Mouse (Mus musculus): ENCODE measurements at regions not wholly inside any gene's neighbourhood (a gene's known extent, or its start where the extent isn't known, plus 50 kb on each side); places are given as distances from the start of the nearest gene placed in this dataset.

DNA sequence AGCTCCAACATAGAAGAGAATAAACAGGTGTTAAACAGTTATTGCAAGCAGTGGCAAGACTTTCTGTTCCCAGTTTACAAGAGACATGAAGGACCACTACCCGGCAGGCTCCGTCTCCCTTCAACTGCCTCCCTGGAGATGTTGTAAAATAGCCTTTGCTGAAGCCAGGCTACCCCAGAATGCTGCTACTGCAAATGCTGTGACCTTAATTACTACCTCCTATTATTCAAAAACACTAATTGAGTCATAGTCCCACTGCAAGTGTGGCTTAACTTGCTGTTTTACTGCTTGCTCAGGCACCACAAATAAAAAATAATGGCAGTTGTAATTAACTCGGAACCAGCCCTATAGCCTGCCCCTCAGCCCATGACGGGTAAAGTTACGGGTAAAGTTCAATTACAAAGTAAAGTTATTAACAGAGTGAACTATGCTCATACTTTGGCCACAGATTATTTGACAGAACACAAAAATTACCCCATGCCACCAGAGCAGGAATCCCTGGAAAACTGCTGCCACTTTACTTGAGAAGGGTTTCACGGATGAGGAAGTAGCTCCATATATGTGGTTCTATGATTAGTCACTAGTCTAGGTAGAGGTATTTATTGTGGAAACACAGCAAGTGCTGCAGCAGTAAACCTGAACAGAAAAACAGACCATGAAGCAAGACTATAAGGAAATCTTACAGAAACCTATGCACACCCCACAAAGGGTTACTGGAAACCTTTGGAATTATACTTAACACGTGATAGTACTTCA is 267.6 kb downstream of the Rnf152 start:
- Histone ChIP-seq H3K36me3 (no peaks in the 10 kb centered on the region), H3K9ac (no peak overlapping the region), H3K27me3 (replicated peaks) (no peaks in the 10 kb centered on the region), H3K27ac (peak overlapping the region; percentile 37), H3K4me3 (replicated peaks) (no peak overlapping the region), H3K9me3 (no peaks in the 10 kb centered on the region), H3K4me1 (replicated peaks) (no peaks in the 10 kb centered on the region), H3K4me2 (replicated peaks) (no peak overlapping the region)
- ATAC-seq, result peak; percentile 54
- WGBS, result 60% methylated on average over 7 of the region's 7 CpGs

DNA sequence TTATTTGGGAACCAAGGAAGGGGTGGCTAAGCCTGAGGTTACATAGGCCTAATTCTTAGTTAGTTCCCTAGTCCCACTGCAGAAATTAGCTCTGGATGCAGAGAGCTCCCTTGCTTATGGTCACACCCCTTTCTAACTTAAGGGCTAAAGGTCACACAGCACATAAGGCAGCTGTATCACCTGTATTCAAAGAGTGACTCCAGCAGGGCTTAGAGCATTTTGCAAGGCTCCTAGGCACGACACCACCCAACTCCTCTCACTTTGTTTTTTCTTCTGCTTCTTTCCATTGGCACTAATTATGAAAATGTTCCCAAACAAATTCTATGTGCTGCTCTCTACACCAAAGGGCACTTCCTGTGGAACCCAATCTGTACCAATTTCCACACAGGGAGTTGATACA is 268.9 kb downstream of the Rnf152 start:
- Histone ChIP-seq H3K27me3 (replicated peaks) (no peaks in the 10 kb centered on the region), H3K27ac (no peak overlapping the region)

DNA sequence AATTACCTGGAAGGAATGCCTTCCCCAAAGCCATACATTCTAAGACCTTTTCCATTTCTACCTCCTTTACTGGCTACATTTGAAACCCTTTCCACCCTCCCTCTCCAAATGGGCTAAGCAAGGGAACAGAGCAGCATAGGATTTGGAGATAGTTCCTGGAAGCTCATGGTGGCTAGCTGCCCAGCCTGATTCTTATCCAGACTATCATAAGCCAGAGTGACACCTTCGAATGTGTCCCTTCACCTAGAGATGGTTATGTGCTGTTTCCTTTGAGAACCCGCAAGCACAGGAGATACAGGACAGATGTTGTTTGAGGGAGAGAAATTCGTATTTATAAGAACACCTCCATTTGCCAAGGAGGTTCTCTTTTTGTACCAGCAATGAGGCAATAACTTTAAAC is 272.0 kb downstream of the Rnf152 start:
- H3K9ac ChIP-seq, result no peak overlapping the region
- H3K27ac ChIP-seq, result no peak overlapping the region
- no peaks in the 10 kb centered on the region for H3K9me3 ChIP-seq
- no peaks in the 10 kb centered on the region for H3K4me1 ChIP-seq (replicated peaks)
- no peak overlapping the region for H3K4me3 ChIP-seq (replicated peaks)
- no peaks in the 10 kb centered on the region for H3K36me3 ChIP-seq
- H3K27me3 ChIP-seq (replicated peaks), result no peaks in the 10 kb centered on the region
- WGBS, result 81% methylated on average over 3 of the region's 3 CpGs
- ATAC-seq, result no peak
- H3K4me2 ChIP-seq (replicated peaks), result no peak overlapping the region

More for the DNA sequence above, 268.9 kb downstream of the Rnf152 start:
- ATAC-seq, result peak; percentile 70
- Histone ChIP-seq H3K36me3 (no peaks in the 10 kb centered on the region), H3K9me3 (no peaks in the 10 kb centered on the region), H3K9ac (no peak overlapping the region), H3K4me2 (replicated peaks) (no peak overlapping the region), H3K4me1 (replicated peaks) (no peaks in the 10 kb centered on the region), H3K4me3 (replicated peaks) (no peak overlapping the region)
- WGBS, result 63% methylated on average over 1 of the region's 1 CpGs

DNA sequence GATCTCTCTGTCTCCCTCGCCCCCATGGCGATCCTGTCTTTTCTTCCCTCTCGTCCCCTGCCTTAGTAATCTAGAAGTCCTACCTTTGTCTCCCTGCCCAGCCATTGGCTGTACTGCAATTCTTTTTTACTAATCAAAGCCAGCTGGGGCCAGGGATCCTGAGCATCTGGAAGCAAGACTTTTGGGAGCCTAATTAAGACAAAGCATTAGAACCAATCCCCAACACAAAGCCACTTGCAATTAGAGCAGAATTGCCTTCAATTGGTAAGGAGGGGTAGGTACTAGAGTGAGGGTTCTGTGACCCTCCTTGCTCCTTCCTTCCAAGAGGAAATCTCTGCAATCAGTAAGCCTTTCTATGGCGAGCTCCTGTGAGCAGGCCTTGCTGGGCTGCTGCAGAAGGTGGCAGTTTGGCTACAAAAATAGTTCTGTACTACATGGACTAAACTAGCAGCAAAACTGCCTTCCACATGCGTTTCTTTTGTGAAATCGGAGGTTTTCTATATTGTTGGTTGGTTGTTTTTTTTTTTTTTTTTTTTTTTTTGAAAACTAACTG is 272.9 kb downstream of the Rnf152 start:
- no peak overlapping the region for H3K4me3 ChIP-seq (replicated peaks)
- no peak overlapping the region for H3K27ac ChIP-seq
- no peak overlapping the region for H3K9ac ChIP-seq
- no peak for ATAC-seq
- no peaks in the 10 kb centered on the region for H3K36me3 ChIP-seq
- 89% methylated on average over 6 of the region's 6 CpGs for WGBS
- no peak overlapping the region for H3K4me2 ChIP-seq (replicated peaks)
- no peaks in the 10 kb centered on the region for H3K4me1 ChIP-seq (replicated peaks)
- H3K27me3 ChIP-seq (replicated peaks), result no peaks in the 10 kb centered on the region
- no peaks in the 10 kb centered on the region for H3K9me3 ChIP-seq

DNA sequence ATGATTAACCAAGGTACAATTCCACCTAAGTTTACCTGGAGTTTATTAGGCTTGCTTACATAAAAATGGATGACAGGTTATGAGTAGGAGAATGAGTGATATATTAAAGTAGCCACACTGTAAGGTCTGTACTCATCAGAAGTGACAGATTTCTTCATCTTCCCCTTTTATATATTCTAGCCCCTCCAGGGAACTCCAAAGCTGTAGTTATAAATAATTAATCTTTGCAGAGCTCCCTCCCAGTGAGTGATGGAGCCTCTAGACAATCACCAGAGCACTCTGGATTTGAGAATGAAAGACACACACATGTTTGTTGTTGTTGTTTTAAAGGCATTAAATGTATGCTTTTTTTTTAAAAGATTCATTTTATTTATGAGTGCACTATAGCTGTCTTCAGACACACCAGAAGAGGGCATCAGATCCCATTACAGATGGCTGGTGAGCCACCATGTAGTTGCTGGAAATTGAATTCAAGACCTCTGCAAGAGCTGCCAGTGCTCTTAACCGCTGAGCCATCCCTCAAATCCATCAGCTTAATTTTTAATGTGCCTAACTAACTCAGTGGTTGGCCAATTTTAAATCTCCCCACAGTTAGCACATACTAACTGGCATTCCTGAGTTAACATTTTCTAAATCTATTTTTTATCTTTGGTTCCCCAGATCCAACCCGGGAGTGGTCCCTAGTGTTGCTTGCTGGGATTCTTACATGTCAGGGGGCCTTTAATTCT is 273.5 kb downstream of the Rnf152 start:
- 90% methylated on average over 2 of the region's 2 CpGs for WGBS
- Histone ChIP-seq H3K9ac (no peak overlapping the region), H3K4me2 (replicated peaks) (no peak overlapping the region), H3K4me1 (replicated peaks) (no peaks in the 10 kb centered on the region), H3K9me3 (no peaks in the 10 kb centered on the region), H3K4me3 (replicated peaks) (no peak overlapping the region), H3K36me3 (no peaks in the 10 kb centered on the region), H3K27ac (no peak overlapping the region), H3K27me3 (replicated peaks) (no peaks in the 10 kb centered on the region)
- ATAC-seq, result no peak

DNA sequence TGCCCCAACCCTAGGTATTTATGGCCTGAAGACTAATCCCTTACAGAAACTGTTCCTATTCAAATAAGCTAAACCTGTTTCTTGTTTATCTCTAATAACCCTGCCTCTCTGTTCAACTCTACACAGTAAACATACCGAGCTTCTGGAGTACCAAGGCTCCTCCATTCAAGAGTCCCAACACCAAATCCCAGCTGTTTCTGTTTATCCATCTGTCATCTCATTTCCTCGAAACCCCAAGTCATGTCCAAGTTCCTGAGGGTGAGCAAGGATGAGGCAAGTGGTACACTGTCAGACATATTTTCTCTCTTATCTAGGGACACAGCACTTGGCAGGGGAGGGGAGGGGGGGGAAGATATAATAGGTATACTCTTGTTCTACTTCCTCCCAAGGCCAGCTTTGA is 274.6 kb downstream of the Rnf152 start:
- no peak overlapping the region for H3K27ac ChIP-seq
- H3K9ac ChIP-seq, result no peak overlapping the region
- peak; percentile 14; the same call in 1 of the 2 replicates for ATAC-seq
- whole genome bisulfite sequencing, result 26% methylated on average over 2 of the region's 2 CpGs
- H3K9me3 ChIP-seq, result no peaks in the 10 kb centered on the region
- H3K4me2 ChIP-seq (replicated peaks), result no peak overlapping the region
- no peaks in the 10 kb centered on the region for H3K36me3 ChIP-seq
- no peaks in the 10 kb centered on the region for H3K4me1 ChIP-seq (replicated peaks)
- H3K4me3 ChIP-seq (replicated peaks), result no peak overlapping the region
- H3K27me3 ChIP-seq (replicated peaks), result no peaks in the 10 kb centered on the region

DNA sequence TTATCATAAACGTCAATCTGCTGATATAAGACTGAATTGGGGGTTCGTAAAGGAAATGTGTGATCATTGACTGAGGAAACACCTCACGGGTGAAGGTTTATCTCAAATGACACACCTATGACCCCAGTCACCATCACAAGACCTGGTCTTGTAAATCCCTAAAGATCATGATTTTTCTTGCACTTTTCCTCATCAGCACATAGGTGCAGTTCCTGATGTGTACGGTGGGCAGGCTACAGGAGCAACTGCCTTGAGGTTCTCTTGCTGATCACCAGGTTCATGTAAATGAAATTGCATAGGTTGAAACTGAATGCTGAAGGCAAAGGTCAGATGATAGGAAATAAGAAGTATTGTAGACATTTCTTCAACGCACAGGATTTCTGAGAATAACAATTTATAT is 277.1 kb downstream of the Rnf152 start:
- Histone ChIP-seq H3K4me1 (replicated peaks) (no peaks in the 10 kb centered on the region), H3K9ac (no peak overlapping the region), H3K27me3 (replicated peaks) (no peaks in the 10 kb centered on the region), H3K36me3 (no peaks in the 10 kb centered on the region), H3K27ac (no peak overlapping the region), H3K4me2 (replicated peaks) (no peak overlapping the region), H3K4me3 (replicated peaks) (no peak overlapping the region), H3K9me3 (no peaks in the 10 kb centered on the region)
- ATAC-seq, result peak; percentile 77
- 64% methylated on average over 5 of the region's 5 CpGs for WGBS

DNA sequence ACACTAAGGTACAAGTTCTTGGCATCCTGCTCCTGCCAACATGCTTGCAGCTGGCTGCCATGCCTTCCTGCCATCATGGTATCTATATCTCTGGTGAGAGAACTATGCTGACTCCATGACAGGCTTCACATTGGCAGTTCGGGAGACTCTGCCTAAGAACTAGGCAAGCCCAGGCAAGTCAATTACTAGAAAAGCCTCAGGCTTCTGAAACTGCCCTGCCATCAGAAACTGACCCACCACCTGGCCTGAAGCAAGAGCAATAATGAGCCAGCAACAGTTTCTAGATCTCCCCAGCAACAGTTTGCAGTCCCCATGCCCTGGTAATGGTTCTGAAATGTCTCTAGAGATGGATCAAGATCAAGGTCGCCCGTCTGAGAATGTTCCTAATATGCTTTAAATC is 280.8 kb downstream of the Rnf152 start:
- Histone ChIP-seq H3K27ac (no peak overlapping the region), H3K4me3 (replicated peaks) (no peak overlapping the region), H3K27me3 (replicated peaks) (no peaks in the 10 kb centered on the region), H3K9me3 (no peaks in the 10 kb centered on the region), H3K4me2 (replicated peaks) (no peak overlapping the region), H3K9ac (no peak overlapping the region), H3K36me3 (no peaks in the 10 kb centered on the region), H3K4me1 (replicated peaks) (no peaks in the 10 kb centered on the region)
- ATAC-seq, result no peak
- 90% methylated on average over 3 of the region's 3 CpGs for WGBS

DNA sequence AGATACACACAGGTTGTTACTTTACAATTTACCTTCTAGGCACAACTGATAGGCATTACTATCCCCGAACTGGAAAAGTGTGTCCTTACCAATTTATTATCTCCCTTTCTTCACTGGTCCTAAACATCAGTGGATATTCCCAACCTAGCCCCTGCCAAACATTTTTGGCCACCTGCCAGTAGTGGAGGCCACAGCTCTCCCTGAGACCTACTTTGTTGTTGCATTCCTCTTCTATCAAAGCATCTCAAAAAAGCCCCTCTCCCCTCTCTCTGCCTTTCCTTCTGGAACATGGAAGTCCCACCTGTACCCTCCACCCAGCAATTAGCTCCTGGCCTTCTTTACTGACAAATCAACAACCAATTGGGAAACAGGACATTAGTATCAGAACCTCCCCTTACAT is 282.2 kb downstream of the Rnf152 start:
- H3K27me3 ChIP-seq (replicated peaks), result no peaks in the 10 kb centered on the region
- no peaks in the 10 kb centered on the region for H3K9me3 ChIP-seq
- no peaks in the 10 kb centered on the region for H3K4me1 ChIP-seq (replicated peaks)
- H3K4me3 ChIP-seq (replicated peaks), result no peak overlapping the region
- ATAC-seq, result no peak
- no peak overlapping the region for H3K9ac ChIP-seq
- WGBS, result 78% methylated on average over 1 of the region's 1 CpGs
- no peak overlapping the region for H3K4me2 ChIP-seq (replicated peaks)
- no peak overlapping the region for H3K27ac ChIP-seq
- no peaks in the 10 kb centered on the region for H3K36me3 ChIP-seq

DNA sequence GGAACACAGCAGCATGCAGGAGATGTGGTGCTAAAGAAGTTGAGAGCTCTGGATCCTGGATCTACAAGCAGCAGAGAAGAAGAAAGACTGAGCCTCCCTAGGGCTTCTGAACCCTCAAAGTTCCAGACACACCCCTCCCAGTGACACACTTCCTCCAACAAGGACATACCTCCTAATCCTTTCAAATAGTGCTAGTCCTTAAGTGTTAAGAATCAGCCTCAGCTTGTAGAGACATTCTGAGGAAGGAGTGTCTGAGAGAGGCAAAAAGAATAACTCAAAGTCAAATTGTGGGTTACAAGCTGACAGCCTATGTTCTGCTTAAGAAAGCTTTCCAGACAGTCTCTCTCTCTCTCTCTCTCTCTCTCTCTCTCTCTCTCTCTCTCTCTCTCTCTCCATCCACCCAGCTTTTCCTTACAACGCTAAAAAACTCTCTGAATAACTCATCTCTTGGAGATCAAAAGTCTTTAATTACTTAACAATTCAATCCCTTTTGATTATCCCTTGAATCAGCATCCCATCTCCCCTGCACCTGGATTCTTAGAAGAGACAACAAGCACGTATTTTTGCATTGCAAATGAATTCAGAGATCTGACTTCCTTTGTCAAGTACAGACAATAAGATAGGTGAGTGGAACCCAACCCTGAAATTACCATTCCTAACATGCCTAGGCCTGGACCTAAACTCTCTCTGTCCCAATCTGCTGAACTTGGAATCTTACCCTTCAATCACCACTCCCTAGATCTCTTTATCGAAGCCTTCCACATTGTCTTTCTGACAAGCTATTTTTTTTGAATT is 285.7 kb downstream of the Rnf152 start:
- Histone ChIP-seq H3K4me2 (replicated peaks) (no peak overlapping the region), H3K9me3 (no peaks in the 10 kb centered on the region), H3K36me3 (no peaks in the 10 kb centered on the region), H3K27me3 (replicated peaks) (no peaks in the 10 kb centered on the region), H3K27ac (no peak overlapping the region), H3K9ac (no peak overlapping the region), H3K4me1 (replicated peaks) (no peaks in the 10 kb centered on the region), H3K4me3 (replicated peaks) (no peak overlapping the region)
- 59% methylated on average over 3 of the region's 3 CpGs for WGBS
- ATAC-seq, result no peak

DNA sequence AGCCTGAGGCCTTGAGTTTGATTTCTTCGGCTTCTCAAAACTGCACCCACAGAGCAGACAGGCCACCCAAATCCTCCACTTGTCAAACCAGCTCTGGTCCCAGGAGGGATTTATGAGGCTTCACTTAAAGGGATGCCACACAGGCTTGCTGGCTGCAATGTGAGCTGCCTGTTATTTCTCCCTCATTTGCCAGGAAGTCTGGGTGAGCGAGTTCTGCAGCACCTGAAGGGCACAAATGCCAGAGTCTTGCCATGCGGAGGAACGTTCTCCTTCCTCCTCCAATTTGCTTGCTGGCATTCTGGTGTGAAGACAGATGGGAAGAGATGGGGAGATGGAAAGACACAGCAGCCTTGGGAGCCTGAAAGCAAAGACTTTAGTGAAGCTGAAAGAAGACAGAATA is 288.6 kb downstream of the Rnf152 start:
- Histone ChIP-seq H3K9ac (no peak overlapping the region), H3K4me1 (replicated peaks) (no peaks in the 10 kb centered on the region), H3K36me3 (no peaks in the 10 kb centered on the region), H3K27me3 (replicated peaks) (no peaks in the 10 kb centered on the region), H3K9me3 (no peaks in the 10 kb centered on the region), H3K4me3 (replicated peaks) (no peak overlapping the region), H3K4me2 (replicated peaks) (no peak overlapping the region), H3K27ac (no peak overlapping the region)
- 56% methylated on average over 4 of the region's 4 CpGs for WGBS
- ATAC-seq, result no peak

DNA sequence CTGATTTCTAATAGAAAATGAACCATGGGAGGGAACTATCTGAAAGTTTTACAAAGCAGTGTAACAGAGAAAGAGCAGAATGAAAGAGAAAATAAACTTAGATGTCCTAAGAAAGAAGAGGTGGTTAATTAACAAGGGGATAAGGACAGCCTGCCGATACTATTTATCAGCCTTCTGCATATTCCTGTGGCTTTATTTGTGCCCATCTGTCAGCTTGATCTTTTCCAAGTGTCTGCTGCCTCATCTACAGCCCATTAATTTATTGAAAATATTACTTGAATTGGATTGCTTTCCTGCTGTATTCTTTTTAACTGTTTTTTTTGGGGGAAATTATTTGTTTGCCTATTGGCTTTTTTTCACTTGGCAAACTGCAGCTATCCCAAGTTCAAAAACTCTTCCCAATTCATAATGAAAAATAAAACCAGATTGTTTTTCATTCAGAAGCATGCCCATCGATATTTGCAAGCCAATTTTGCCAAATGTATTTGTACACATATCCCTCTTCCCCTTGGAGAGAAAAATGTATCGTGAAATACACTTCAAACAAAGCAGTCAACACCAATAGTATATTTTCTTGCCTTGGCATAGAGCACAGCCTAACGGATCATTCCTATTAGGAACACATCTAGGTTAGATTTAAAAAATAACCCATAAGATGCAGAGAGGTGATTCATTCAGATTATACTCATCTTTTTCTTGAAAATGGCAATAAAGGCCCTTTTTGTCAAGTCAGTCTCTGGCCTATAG is 289.3 kb downstream of the Rnf152 start:
- Histone ChIP-seq H3K4me2 (replicated peaks) (no peak overlapping the region), H3K27me3 (replicated peaks) (no peaks in the 10 kb centered on the region), H3K27ac (no peak overlapping the region), H3K4me1 (replicated peaks) (no peaks in the 10 kb centered on the region), H3K36me3 (no peaks in the 10 kb centered on the region), H3K4me3 (replicated peaks) (no peak overlapping the region), H3K9me3 (no peaks in the 10 kb centered on the region), H3K9ac (no peak overlapping the region)
- no peak for ATAC-seq
- WGBS, result 80% methylated on average over 4 of the region's 4 CpGs

All from intestine, embryonic 15.5 days (tissue).